Mouse (Mus musculus): ENCODE measurements at regions not wholly inside any gene's neighbourhood (a gene's known extent, or its start where the extent isn't known, plus 50 kb on each side); places are given as distances from the start of the nearest gene placed in this dataset.

DNA sequence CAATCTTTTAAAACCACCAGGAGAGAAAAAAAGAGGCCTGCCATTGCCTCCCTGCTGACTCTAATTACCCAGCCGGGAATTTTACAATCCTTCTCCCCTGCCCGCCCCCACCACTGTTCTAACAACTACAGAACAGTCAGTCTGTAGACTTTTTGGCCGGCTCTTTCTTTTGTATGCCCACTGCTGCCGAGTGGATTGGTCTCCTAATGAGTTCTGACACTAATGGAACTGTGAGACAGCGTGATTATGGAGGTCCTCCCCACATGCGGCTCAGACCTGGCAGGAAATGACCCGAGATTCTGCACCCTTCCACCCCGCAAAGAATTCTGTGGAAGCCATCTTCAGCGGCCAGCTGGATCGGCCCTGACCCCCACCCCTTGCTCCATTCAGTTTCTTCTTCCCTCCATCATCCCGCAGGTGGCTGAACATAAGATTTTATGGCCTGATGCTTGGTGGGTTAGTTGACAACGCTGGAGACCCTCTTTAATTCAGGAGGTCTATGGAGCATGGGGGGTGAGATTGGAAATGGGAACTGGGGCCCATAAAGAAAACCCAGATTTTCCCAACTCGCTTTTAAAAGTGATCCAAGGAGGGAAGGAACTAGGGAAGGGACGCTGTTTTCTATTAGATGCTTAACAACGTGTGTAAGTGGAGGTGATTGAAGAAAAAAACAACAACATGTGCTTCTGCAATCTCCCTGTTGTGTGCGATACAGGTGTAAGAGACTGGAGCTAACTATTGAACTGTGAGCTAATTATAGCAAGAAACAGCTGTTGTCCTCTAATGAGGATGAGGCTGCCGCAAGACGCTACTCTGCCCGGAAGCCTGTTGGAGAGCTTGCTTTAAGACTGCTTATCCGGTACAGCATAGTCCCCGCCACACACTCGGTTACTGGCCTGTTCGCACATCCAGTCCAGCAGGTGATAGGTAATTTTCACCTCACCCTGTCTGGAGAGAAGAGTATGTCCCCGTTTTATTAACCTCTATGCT lies 323.6 kb downstream of the Icos start:
- intact Hi-C loops (cut with DNase I; ENCODE audit: low total_unique reads): no loop called here
- no peak for DNase-seq

DNA sequence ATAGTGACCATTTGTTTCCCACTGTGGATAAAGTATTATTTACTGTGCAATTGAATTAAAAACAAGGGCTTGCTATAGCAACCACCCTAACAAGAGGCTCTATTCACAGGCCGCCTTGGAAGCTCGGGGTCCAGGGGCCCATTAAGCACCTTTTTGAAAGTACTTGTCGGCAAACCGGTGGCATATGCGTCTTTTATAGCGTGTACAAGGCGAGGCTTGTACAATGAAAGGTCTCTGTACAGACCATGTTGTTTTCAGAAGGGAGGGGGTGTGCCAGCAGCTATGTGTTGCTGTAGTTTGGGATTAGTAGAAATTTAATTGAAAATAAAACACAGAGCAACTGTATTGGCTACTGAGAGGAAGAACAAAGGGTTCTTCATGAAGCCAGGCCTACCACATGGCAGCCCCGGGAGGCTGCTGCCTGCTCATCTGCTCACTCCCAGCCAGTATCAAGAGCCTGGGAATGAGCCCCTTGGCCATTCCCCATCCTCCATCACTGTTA lies 324.9 kb downstream of the Icos start:
- no peak for DNase-seq
- intact Hi-C loops (cut with DNase I; ENCODE audit: low total_unique reads): no loop called here

DNA sequence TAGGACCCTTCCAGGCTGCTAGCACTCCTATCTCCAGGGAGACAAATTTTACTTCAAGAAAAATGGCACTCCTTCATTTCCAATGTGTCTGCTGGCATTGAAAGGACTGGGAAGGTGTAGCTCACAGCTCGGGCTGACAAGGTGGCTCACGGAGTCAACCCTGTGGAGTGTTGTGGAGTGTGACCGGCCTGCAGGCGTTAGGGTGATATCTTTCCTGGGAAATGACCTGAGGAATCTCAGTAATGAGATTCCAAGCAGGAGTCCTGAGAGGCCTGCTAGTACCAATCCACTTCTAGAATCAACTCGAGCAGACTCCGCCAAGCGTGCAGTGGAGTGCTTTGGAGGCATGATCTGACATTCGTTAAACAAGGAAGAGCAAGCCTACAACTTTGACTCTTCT lies 328.6 kb downstream of the Icos start:
- intact Hi-C loops (cut with DNase I; ENCODE audit: low total_unique reads): no loop called here
- DNase-seq: no peak

DNA sequence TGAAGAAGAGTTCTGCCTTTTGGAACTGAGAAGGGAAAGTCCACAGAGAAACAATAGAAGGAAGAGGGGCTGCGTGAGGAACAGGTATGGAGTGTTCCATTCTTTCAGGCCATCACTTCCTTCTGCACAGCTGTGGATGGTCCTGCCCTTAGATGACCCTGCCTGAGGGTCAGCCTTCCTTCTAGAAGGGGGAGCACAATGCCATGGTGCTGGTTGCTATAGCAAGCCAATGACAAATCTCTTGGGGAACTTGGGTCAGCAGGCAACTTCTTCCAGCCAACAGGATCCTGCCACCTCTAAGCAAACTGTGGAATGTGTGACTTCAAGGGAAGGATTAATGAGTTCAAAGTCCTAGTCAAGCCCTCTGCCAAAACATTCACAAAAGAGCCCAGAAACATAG lies 329.1 kb upstream of the Pard3b start:
- no peak for DNase-seq
- intact Hi-C loops (cut with DNase I; ENCODE audit: low total_unique reads): no loop called here

DNA sequence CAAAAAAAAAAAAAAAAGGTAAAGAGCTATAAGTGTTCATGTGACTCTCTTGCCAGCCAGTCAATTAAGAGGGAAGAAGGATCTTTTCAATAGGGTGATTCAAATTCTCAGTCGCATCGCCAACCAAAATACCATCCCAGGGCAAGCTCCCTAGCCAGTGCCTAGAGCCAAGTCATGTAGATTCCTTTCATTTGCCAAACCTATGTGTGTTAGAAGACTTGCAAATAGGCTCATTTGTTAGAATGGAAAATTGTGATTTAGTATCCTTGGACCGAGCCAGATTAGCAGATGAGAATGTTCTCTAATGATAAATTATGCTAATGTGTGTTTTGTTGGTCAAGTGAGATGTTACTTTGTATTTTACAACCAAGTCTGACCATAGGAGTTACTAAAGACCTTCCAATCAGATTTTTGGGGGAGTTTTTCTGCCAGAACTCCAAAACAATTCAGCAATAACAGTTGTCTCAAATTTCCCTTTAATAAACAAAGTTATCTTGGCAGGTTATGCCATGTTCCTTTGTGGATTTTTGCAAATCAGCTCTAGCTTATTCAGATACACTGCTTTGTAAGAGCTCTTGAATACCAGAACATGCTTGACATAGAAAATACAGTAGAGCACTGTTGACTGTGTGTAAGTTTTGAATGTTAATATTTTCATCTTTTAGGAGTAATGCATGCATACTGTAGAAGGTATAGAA lies 328.4 kb upstream of the Pard3b start:
- intact Hi-C loops (cut with DNase I; ENCODE audit: low total_unique reads): no loop called here
- DNase-seq: no peak

DNA sequence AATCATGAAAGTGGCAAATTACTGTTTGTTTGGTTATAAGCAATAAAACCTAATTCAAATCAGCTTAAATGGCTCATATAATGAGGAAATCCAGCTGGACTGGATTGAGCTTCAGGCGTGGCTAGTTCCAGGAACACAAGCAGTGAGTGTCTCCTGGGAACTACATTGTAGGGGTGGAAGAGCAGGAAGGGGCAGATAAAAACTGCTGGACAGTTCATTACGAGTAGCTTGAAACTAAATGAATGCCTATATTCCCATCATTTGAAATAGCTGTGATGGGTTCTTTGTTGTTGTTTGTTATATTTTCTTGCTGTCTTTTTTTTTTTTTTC lies 327.9 kb upstream of the Pard3b start:
- intact Hi-C loops (cut with DNase I; ENCODE audit: low total_unique reads): no loop called here
- DNase-seq: no peak

DNA sequence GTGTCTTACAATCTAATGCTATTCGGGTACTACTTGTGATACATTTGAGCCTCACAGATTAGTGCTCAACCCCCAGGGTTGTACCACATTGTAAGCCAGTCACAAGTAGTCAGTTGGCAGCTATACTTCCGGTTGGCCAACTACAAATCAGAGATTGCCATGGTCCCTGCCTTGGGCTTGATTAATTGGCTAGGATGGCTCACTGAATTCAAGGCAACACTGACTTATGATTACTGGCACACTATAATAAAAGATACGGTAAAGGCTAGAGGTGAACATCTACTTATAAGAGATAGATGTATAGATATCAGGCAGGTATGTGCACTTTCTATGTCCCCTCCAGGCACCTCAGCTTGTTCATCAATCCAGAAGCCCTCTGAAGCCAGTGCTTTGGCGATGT lies 325.4 kb upstream of the Pard3b start:
- DNase-seq: no peak
- intact Hi-C loops (cut with DNase I; ENCODE audit: low total_unique reads): no loop called here

DNA sequence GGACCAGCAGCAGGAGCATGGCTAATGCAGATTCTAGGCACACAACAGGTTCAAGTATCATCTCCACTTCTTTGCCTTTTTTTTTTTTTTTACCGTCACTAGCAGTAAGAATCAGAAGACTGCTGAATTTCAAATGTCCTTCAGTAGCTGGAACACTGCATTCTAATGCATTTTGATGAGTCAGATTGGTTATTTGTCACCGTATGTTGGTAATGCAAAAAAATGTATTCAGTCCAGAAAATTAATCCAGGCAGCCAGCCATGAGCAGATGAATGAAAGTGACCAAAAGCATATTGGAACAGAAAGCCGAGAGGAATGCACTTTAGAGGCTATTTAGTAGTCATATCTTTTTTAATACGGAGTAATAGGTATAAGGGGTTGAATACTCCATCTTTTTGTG lies 322.4 kb upstream of the Pard3b start:
- intact Hi-C loops (cut with DNase I; ENCODE audit: low total_unique reads): no loop called here

DNA sequence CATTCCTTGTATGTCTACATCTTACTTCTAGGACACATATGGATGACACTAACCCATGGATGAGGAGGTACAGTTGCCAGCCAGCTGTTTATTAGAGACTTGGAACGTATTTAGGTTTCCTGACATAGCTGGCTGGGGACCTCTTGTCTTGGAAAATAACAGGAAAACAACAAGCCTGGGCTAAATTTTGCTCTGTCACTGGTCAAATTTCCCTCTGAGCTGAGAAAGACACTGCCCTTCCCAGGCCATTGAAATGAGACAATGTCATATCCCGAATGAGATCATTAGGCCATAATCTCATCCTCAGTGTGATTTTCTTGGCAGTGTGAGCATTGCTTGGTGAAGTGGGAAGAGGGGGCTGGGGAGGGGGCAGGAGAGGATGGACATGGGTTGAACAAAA lies 321.9 kb upstream of the Pard3b start:
- DNase-seq: no peak
- intact Hi-C loops (cut with DNase I; ENCODE audit: low total_unique reads): no loop called here

More for the DNA sequence above, 322.4 kb upstream of the Pard3b start:
- DNase-seq: no peak

DNA sequence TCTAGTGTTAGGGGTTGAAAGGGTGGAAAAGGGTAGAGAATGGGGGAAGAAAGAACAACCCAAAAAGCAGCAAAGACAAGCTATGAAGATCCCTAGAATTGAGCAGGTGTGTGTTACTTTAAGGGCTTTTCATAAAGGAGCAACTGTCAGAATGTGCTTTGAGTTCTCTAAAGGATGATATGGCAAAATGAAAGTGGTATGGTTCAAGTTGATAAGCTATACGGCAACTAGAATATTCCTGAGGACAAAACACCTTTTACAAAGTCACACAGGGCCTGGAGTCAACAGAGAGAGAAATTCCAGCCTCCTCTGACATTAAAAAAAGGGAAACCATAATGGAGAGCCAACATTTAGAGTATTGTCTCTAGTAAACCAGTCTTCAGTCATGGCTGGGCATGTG lies 320.6 kb upstream of the Pard3b start:
- no peak for DNase-seq
- intact Hi-C loops (cut with DNase I; ENCODE audit: low total_unique reads): no loop called here

DNA sequence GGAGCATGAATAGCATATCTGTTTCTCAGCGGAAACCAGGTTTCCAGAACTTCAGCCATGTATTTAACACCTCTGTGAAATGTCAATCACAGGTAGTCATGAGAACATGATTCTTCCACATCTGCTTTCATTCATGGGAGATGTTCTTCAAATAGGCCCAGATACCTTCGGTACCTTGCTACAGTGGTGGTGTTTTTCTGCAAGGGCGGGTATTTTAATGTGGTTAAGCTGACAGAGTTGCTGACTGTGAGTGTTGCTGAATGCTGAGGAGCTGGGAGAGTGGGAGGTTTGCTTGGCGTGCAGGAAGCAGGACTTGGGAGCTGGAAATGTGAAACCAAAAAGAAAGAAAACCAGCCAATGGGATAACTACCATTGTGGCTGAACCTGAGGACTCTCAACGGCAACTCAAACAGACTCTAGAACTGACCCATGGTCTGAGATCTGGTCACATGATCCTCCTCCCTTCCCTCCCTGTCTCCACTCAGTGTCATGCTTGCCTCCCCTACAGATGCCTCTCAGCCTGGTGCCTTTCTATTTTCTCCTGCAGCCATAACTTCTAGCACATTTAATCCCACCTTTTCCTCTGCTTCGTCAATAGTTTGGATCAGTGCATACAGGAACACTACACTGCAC lies 317.0 kb upstream of the Pard3b start:
- intact Hi-C loops (cut with DNase I; ENCODE audit: low total_unique reads): no loop called here
- no peak for DNase-seq

DNA sequence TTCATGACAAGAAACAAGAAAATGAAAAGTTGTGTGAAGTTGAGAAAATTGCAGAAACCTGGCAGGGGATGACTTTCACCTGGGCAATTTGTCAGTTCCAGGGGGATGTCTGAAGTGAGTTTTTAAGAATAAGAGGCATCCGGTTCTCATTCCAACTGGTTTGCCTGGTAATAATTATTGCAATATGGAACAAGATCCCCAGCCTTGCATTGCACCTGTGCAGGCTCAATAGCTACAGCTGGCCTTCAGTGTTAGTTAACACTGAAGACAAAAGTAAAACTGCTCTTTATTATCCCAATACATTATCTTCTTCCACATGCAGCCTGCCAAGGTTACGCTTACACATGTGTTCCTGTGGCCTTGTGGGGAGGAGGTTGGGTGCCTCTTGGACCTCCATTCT lies 307.2 kb upstream of the Pard3b start:
- intact Hi-C loops (cut with DNase I; ENCODE audit: low total_unique reads): no loop called here
- DNase-seq: no peak

DNA sequence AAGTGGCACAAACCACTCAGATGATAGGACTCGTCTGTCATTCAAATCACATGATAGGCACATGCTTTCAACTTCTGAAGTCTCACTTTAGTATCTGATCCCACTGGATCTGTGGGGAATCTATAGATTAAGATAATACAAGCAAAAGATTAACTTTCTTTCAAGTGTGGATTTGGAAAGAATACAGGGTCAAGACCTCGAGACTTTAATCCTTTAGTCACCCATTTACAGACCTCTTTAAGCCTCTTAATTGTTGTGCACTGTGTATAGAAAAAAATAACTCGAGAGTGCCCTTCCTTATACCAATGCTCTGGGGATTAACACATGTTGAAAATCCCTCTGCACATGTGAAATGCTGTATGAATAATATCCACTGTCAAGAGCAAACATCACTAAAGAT lies 306.7 kb upstream of the Pard3b start:
- no peak for DNase-seq
- intact Hi-C loops (cut with DNase I; ENCODE audit: low total_unique reads): no loop called here

DNA sequence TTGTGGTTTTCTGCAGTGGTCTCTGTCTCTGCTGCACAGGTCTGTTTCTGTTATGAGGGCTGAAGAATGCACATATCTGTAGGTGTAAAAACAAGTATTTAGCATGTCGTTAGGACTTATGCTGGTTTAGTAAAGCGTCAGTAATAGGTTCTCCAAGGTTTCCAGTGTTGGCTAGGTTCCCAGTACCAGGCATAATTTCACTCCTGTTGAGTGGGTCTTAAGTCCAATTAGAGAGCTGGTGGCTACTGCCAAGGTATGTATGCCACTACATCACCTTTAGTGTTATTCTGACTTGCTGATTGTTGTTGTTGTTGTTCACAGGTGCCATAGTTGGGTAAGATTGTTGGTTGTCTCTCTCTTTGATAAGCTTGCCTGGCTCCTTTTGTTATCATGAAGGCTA lies 302.3 kb upstream of the Pard3b start:
- no peak for DNase-seq
- intact Hi-C loops (cut with DNase I; ENCODE audit: low total_unique reads): no loop called here

DNA sequence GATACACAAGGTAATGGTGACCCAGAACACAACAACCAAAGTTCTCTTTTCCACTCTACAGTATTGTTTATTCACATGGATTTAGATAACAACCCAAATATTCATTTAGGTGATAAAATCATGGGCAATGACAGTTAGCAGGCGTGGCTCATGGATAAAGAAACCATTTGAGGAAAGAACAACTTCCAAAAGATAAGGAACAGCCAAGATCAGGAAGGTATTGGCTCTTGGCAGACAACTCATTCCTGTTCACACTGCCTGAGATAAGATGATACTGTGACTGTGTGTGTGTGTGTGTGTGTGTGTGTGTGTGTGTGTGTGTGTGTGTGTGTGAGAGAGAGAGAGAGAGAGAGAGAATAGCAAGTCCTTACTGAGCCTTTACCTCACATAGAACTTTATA lies 285.7 kb upstream of the Pard3b start:
- intact Hi-C loops (cut with DNase I; ENCODE audit: low total_unique reads): no loop called here
- DNase-seq: no peak

DNA sequence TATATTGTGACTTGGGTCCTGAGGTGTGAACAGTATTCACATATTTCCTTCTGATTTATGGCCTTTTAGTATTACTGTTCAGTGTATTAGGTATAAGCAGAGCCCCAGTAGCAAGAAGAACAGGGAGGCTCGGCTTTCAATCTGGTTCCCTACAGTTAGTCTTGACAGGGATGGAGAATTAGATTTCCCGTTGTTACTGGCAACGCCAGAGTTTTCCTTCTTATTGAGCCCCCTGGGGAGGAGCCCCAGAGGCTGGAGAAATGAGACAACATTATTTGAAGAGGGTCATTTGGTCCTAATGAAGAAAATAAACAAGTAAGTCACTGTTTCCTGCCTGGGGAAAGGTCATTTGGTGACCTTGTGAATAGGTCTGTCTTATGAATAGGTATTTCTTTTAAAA lies 285.1 kb upstream of the Pard3b start:
- intact Hi-C loops (cut with DNase I; ENCODE audit: low total_unique reads): no loop called here
- DNase-seq: no peak

DNA sequence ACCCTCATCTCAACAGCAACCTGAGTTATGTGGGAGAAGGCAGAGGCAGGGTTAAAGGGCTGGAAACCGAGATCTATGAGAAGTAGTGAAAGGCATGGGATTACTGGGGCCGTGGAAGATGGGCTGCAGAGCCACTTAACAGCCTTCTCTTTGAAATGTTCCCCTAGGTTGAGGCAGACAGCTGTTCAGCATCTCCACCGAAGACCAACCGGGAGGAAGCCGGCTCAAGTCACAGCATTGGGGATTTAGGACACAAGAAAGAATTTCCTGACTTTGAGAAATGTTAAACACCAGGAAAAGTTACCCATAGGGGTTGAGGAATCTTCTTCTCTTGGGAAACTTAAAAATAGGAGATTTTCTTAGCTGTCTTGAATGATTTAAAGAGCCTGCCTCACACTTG lies 283.4 kb upstream of the Pard3b start:
- intact Hi-C loops (cut with DNase I; ENCODE audit: low total_unique reads): no loop called here
- DNase-seq: no peak

DNA sequence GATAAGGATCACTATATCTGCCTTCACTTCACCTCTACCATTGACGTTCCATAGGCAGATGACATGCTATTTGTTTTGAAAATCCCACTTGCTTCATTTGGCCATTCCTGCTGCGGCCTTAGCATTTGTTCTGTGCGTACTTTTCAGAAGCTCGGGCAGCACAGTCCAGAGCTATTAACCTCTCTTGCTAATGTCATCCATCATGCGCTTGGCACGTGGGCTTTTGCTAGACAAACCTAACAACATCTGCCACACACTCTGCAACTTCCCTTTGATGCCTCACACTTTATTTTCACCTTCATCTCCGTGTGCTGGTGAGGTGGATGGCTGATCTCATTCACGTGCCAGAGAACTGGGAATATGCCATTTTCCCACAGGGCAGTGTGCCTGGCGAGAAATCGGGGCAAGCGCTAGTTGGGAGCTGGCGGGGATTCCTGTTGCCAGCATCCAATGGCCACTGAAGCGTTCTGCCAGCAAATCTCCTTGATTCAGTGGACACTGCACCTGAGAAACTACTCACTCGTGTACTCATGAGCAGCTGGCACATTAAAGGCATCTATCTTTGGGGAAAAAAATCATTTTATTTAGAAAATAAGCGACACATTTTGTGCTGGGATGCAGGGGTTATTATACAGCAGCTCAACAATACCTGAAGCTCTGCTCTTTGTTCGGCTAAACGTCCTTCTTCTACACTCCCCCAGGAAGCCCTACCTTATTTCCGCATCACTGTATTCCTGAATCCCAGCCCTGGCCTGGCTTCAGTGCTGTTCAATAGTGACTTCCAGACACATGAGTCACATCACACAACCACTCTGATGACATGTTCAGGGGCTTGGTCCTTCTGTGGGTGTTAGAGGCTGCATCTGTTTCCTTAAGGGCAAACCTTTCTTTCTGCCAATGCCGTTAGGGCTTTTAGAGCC lies 279.4 kb upstream of the Pard3b start:
- no peak for DNase-seq
- intact Hi-C loops (cut with DNase I; ENCODE audit: low total_unique reads): no loop called here

DNA sequence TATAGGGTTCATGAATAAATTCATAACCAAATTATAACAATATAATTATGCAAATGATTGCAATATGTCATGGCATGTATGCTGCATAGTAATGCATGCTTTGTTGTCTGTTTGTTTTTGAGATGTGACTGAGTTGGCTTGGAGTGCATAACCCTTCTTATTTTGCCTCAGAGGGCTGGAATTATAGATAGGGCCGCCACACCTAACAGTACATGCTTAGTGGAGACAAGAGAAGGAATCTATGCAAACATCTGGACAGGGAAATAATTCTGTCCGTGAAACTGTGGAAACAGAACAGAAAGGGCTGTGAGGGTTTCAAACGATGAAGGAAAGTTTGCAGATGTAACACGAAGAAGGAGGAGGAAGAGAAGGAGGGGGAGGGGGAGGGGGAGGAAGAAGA lies 266.0 kb upstream of the Pard3b start:
- DNase-seq: no peak
- intact Hi-C loops (cut with DNase I; ENCODE audit: low total_unique reads): no loop called here

Measured in gastrocnemius, postnatal 14 days (tissue).